Mouse (Mus musculus) small intestine, adult 2 months (tissue): ENCODE measurements around the gene Ormdl1. TPM values are rescaled to one million over a fixed set of nuclear protein-coding genes. Genes with fewer than 3 reads are reported as not detected.
"Not testable (repeated sequence)": the region's sequence is repeated elsewhere in the genome, so short reads cannot be mapped to it uniquely, and the experiment has no call there.

ENCODE experiments used
- H3K27ac ChIP-seq: fragments of 200-500 bp; 2 replicates; pipeline ENCODE4 v1.5.1; 2012; ENCODE audit warnings: low read depth, low read length, control low read depth, inconsistent platforms; ENCODE audit not compliant: insufficient read depth
- H3K27me3 ChIP-seq: fragments of 200-500 bp; 2 replicates; pipeline ENCODE4 v1.6.1; 2012; ENCODE audit warnings: mild to moderate bottlenecking, moderate library complexity, low read length, inconsistent platforms; ENCODE audit not compliant: control insufficient read depth, insufficient read depth
- H3K36me3 ChIP-seq: fragments of 200-500 bp; 2 replicates; pipeline ENCODE4 v1.6.1; 2012; ENCODE audit warnings: mild to moderate bottlenecking, low read length, control low read depth, inconsistent platforms; ENCODE audit not compliant: control insufficient read depth, insufficient read depth
- H3K4me1 ChIP-seq: fragments of 200-500 bp; 2 replicates; pipeline ENCODE4 v1.6.1; 2012; ENCODE audit warnings: low read length, inconsistent platforms, mixed read lengths; ENCODE audit not compliant: control insufficient read depth, insufficient read depth, insufficient read length
- H3K4me3 ChIP-seq: fragments of 200-500 bp; 2 replicates; pipeline ENCODE4 v1.5.1; 2012; ENCODE audit warnings: low read depth, mild to moderate bottlenecking, control low read depth, inconsistent platforms, low read length, moderate library complexity
- CTCF ChIP-seq: fragments of 200-500 bp; IDR thresholded peaks from 2 replicates; pipeline ENCODE4 v1.5.1; 2012; ENCODE audit warnings: low read depth, mild to moderate bottlenecking, control low read depth, inconsistent platforms, low read length, moderate library complexity, mixed read lengths; ENCODE audit not compliant: insufficient replicate concordance, insufficient read length; ENCODE audit errors: extremely low read depth
- POLR2A ChIP-seq: fragments of 200-500 bp; IDR thresholded peaks from 2 replicates; pipeline ENCODE4 v1.6.1; 2012; ENCODE audit warnings: low read depth, mild to moderate bottlenecking, control low read depth, inconsistent platforms, low read length, moderate library complexity
- WGBS: fragments of 180-500 bp; shearing (Covaris S2); methylation state at CpG from one replicate; pipeline ENCODE4 v1.1.7; 2018; 5-methylcytosine and 5-hydroxymethylcytosine counted together
- polyA plus RNA-seq: library from polyadenylated mRNA; depleted of rRNA; stranded (reverse); fragments of >200 nt; gene quantifications from 2 replicates; pipeline ENCODE4 v1.2.3, GENCODE M21; 2012

Ormdl1 gene
- polyA plus RNA-seq, 1 experiment: 4.4 TPM

GRCm38 (mm10) chr1:53312989-53313967 is 16.4 kb downstream of the Ormdl1 start, which contains the start of gene Osgepl1:
Gene Osgepl1, plus strand, starts transcription at chr1:53313624.
- 1% methylated on average over 27 of the region's 27 CpGs for WGBS
- peak within 1 kb of the TSS; percentile 74 for H3K4me3 ChIP-seq
- H3K4me1 ChIP-seq: no peaks in the 10 kb centered on the region
- H3K27me3 ChIP-seq: no peaks in the 10 kb centered on the region
- H3K36me3 ChIP-seq: peaks cover 11% of the 10 kb centered on the region
- H3K27ac ChIP-seq: peak within 1 kb of the TSS; percentile 44
- TF ChIP-seq POLR2A (no peak; the same call in 1 of the 2 replicates), CTCF (no peak)

GRCm38 (mm10) chr1:53321662-53322344 is 24.9 kb downstream of the Ormdl1 start:
- Histone ChIP-seq H3K27me3 (no peaks in the 10 kb centered on the region), H3K4me1 (peaks cover 8% of the 10 kb centered on the region; the same call in 1 of the 2 replicates), H3K4me3 (no peak overlapping the region), H3K36me3 (peaks cover 14% of the 10 kb centered on the region), H3K27ac (no peak overlapping the region)
- TF ChIP-seq POLR2A (no peak), CTCF (no peak)
- 94% methylated on average over 4 of the region's 4 CpGs for WGBS

GRCm38 (mm10) chr1:53323254-53323653 is 26.4 kb downstream of the Ormdl1 start:
- H3K27ac ChIP-seq: no peak overlapping the region
- no peaks in the 10 kb centered on the region for H3K27me3 ChIP-seq
- TF ChIP-seq POLR2A (no peak), CTCF (no peak)
- H3K4me1 ChIP-seq: peaks cover 8% of the 10 kb centered on the region; the same call in 1 of the 2 replicates
- WGBS: 62% methylated on average over 5 of the region's 5 CpGs
- peaks cover 12% of the 10 kb centered on the region for H3K36me3 ChIP-seq
- no peak overlapping the region for H3K4me3 ChIP-seq

GRCm38 (mm10) chr1:53324277-53324676 is 27.4 kb downstream of the Ormdl1 start:
- Histone ChIP-seq H3K4me1 (peaks cover 8% of the 10 kb centered on the region; the same call in 1 of the 2 replicates), H3K27ac (no peak overlapping the region), H3K27me3 (no peaks in the 10 kb centered on the region), H3K4me3 (no peak overlapping the region), H3K36me3 (peaks cover 8% of the 10 kb centered on the region)
- WGBS: 46% methylated on average over 1 of the region's 1 CpGs
- TF ChIP-seq POLR2A (no peak), CTCF (no peak)

- 54% methylated on average over 5 of the region's 5 CpGs for WGBS
- peaks cover 8% of the 10 kb centered on the region for H3K36me3 ChIP-seq
- peaks cover 8% of the 10 kb centered on the region; the same call in 1 of the 2 replicates for H3K4me1 ChIP-seq
- no peak overlapping the region for H3K27ac ChIP-seq
- no peak for TF ChIP-seq CTCF
- TF ChIP-seq POLR2A: no peak
- no peaks in the 10 kb centered on the region for H3K27me3 ChIP-seq
- no peak overlapping the region for H3K4me3 ChIP-seq
These were observed 28.1 kb downstream of the Ormdl1 start for GRCm38 (mm10) chr1:53324827-53325494.

GRCm38 (mm10) chr1:53333527-53333926 is 36.6 kb downstream of the Ormdl1 start:
- H3K27me3 ChIP-seq, H3K4me1 ChIP-seq, H3K27ac ChIP-seq, H3K4me3 ChIP-seq, H3K36me3 ChIP-seq: not testable (repeated sequence)
- WGBS: 59% methylated on average over 5 of the region's 5 CpGs

GRCm38 (mm10) chr1:53335465-53335864 is 38.6 kb downstream of the Ormdl1 start:
- Histone ChIP-seq H3K4me1 (no peaks in the 10 kb centered on the region), H3K27me3 (no peaks in the 10 kb centered on the region), H3K36me3 (no peaks in the 10 kb centered on the region), H3K27ac (no peak overlapping the region), H3K4me3 (no peak overlapping the region)
- TF ChIP-seq CTCF (no peak), POLR2A (no peak)

- not testable (repeated sequence) for H3K4me1 ChIP-seq, H3K4me3 ChIP-seq, H3K36me3 ChIP-seq, H3K27ac ChIP-seq, H3K27me3 ChIP-seq
- WGBS: 70% methylated on average over 2 of the region's 2 CpGs
These were observed 40.5 kb downstream of the Ormdl1 start for GRCm38 (mm10) chr1:53337403-53337802.
